In genomic region chr8:91199876-91200275, GRCm38 (mm10) we compare ENCODE assay signal across 8 mouse cellular contexts. TPM values are rescaled to one million over a fixed set of nuclear protein-coding genes. Genes with fewer than 3 reads are reported as not detected.
DNase-seq lines count a peak whose midpoint lies in the region; ATAC-seq lines count a peak whose summit lies in the region.

TSS of gene Aktip (minus strand) at chr8:91199976.

- no peak for ATAC-seq in liver, embryonic 11.5 days (replicated peaks; ENCODE audit: low FRiP score)
- ATAC-seq in heart, embryonic 11.5 days (replicated peaks; ENCODE audit: insufficient number of reproducible peaks, low FRiP score, low TSS enrichment): no peak
- no peak for ATAC-seq in neutrophil, adult 5-6 weeks (ENCODE audit: extremely low read depth, insufficient number of reproducible peaks, low FRiP score, poor library complexity, severe bottlenecking)
- no peak for ATAC-seq in monocyte, adult 5-6 weeks (replicated peaks; ENCODE audit: insufficient number of reproducible peaks, low FRiP score, low TSS enrichment, poor library complexity, severe bottlenecking)

- 86% methylated on average over 7 of the region's 7 CpGs for WGBS in liver, embryonic 11.5 days
- 92% methylated on average over 7 of the region's 7 CpGs for WGBS in embryonic facial prominence, embryonic 10.5 days
- 82% methylated on average over 7 of the region's 7 CpGs for WGBS in heart, embryonic 11.5 days (ENCODE audit: insufficient replicate concordance)

- DNase-seq in liver, embryonic 11.5 days (ENCODE audit: low spot score): no peak
- no peak for DNase-seq in liver
- DNase-seq in embryonic facial prominence, embryonic 10.5 days (ENCODE audit: low spot score): no peak
- DNase-seq in layer of hippocampus, postnatal 25 days (ENCODE audit: extremely low spot score in 1 of 2, low spot score in 1 of 2): no peak
- DNase-seq in spleen, postnatal 4 days (ENCODE audit: low spot score in 2 of 2): no peak

- H3K9me3 ChIP-seq in liver, embryonic 11.5 days (ENCODE audit: control insufficient read depth, low read length): no peaks in the 10 kb centered on the region
- no peaks in the 10 kb centered on the region for H3K9me3 ChIP-seq in embryonic facial prominence, embryonic 10.5 days
- no peaks in the 10 kb centered on the region for H3K9me3 ChIP-seq in heart, embryonic 11.5 days (replicated peaks; ENCODE audit: control insufficient read depth, low read length)

- no peak within 1 kb of the TSS for H3K27ac ChIP-seq in liver, embryonic 11.5 days (ENCODE audit: low read depth, low read length)
- no peak within 1 kb of the TSS for H3K27ac ChIP-seq in embryonic facial prominence, embryonic 10.5 days (replicated peaks)
- no peak within 1 kb of the TSS for H3K27ac ChIP-seq in heart, embryonic 11.5 days (ENCODE audit: low read depth, low read length)

- H3K27me3 ChIP-seq in liver, embryonic 11.5 days (replicated peaks; ENCODE audit: control insufficient read depth, insufficient read depth, low read length): no peaks in the 10 kb centered on the region
- H3K27me3 ChIP-seq in embryonic facial prominence, embryonic 10.5 days (replicated peaks; ENCODE audit: low read depth, poor library complexity, severe bottlenecking): peaks cover 6% of the 10 kb centered on the region; the same call in 1 of the 2 replicates
- H3K27me3 ChIP-seq in heart, embryonic 11.5 days (ENCODE audit: control insufficient read depth, insufficient read depth, low read length): no peaks in the 10 kb centered on the region

- H3K4me1 ChIP-seq in liver, embryonic 11.5 days (replicated peaks; ENCODE audit: control insufficient read depth, insufficient read depth, low read length): no peaks in the 10 kb centered on the region
- 0 out of 2 replicates have a peak, but pooled peaks cover 3% of the 10 kb centered on the region for H3K4me1 ChIP-seq in embryonic facial prominence, embryonic 10.5 days
- H3K4me1 ChIP-seq in heart, embryonic 11.5 days (ENCODE audit: control insufficient read depth, insufficient read depth, low read length): no peaks in the 10 kb centered on the region

- no peak within 1 kb of the TSS for H3K4me3 ChIP-seq in liver, embryonic 11.5 days (ENCODE audit: low read depth, low read length)
- no peak within 1 kb of the TSS for H3K4me3 ChIP-seq in embryonic facial prominence, embryonic 10.5 days
- no peak within 1 kb of the TSS for H3K4me3 ChIP-seq in heart, embryonic 11.5 days (ENCODE audit: low read depth, low read length)

- H3K9ac ChIP-seq in liver, embryonic 11.5 days (ENCODE audit: low read depth, low read length): no peak within 1 kb of the TSS
- H3K9ac ChIP-seq in heart, embryonic 11.5 days (ENCODE audit: low read depth, low read length): no peak within 1 kb of the TSS

- no peak within 1 kb of the TSS for H3K4me2 ChIP-seq in liver, embryonic 11.5 days
- H3K4me2 ChIP-seq in heart, embryonic 11.5 days: no peak within 1 kb of the TSS

- no peaks in the 10 kb centered on the region for H3K36me3 ChIP-seq in liver, embryonic 11.5 days (ENCODE audit: control insufficient read depth, insufficient read depth, low read length)
- H3K36me3 ChIP-seq in embryonic facial prominence, embryonic 10.5 days (replicated peaks): no peaks in the 10 kb centered on the region
- H3K36me3 ChIP-seq in heart, embryonic 11.5 days (ENCODE audit: control insufficient read depth, insufficient read depth, low read length): no peaks in the 10 kb centered on the region

RNA-seq across cellular contexts. Expression of gene Aktip, which starts in this region (rescaled TPM):
- polyA plus RNA-seq in liver, embryonic 11.5 days (2014; fragmentation: Nextera tagmentation; extraction: Ambion mirVana): 19.3 and 20.0 TPM in 2 replicates
- 54.3 and 60.0 TPM in 2 replicates for polyA plus RNA-seq in embryonic facial prominence, embryonic 10.5 days (2016; fragmentation: Nextera tagmentation; extraction: Ambion mirVana)
- polyA plus RNA-seq in heart, embryonic 11.5 days (2014; fragmentation: Nextera tagmentation; extraction: Ambion mirVana): 42.7 and 50.0 TPM in 2 replicates
- total RNA-seq in layer of hippocampus, postnatal 25 days (2021): 10 to 100 TPM; 88.4 to 92.4 TPM
- total RNA-seq in neutrophil, adult 5-6 weeks (2017): 24.7 and 28.4 TPM in 2 replicates
- 8.2 to 13.7 TPM (median 11.8 TPM) in 3 replicates for total RNA-seq in monocyte, adult 5-6 weeks (2017)
